Mouse (Mus musculus) CH12.LX (cell line): Measurements from ENCODE around the gene Tmem119. TPM values are rescaled to one million over a fixed set of nuclear protein-coding genes. Genes with fewer than 3 reads are reported as not detected.
A peak's percentile ranks its signal among the peaks of the same experiment; 100 is the strongest.

Experiments
- DNase-seq: peaks from one replicate; pipeline ENCODE4 v3.0.0-alpha.2; 2013; ENCODE audit errors: extremely low read depth
- H3K27ac ChIP-seq: 2 replicates; pipeline ENCODE4 v1.5.1; 2012; ENCODE audit warnings: low read depth, mild to moderate bottlenecking, control low read depth, moderate library complexity; ENCODE audit not compliant: insufficient read depth
- H3K27me3 ChIP-seq: replicated peaks from 2 replicates; pipeline ENCODE3; 2012; ENCODE audit warnings: inconsistent platforms
- H3K36me3 ChIP-seq, 2 experiments: replicated peaks in 1 of 2; 2 replicates each; pipeline versions ENCODE3 to v1.6.1; 2012; ENCODE audit warnings: inconsistent platforms in 1 of 2, low read length in 1 of 2, mild to moderate bottlenecking in 1 of 2, mixed read lengths in 1 of 2, moderate library complexity in 1 of 2; ENCODE audit not compliant: control insufficient read depth in 1 of 2, insufficient read depth in 1 of 2
- H3K4me1 ChIP-seq, 2 experiments: 2 replicates each; pipeline ENCODE4 v1.6.1; 2012; ENCODE audit warnings: inconsistent platforms in 1 of 2, moderate library complexity in 1 of 2; ENCODE audit not compliant: insufficient read depth in 2 of 2, control insufficient read depth in 1 of 2
- H3K4me2 ChIP-seq: 2 replicates; pipeline ENCODE4 v1.6.1; 2012; ENCODE audit warnings: low read depth, mild to moderate bottlenecking, control low read depth; ENCODE audit not compliant: poor library complexity, insufficient read depth, severe bottlenecking
- H3K4me3 ChIP-seq, 3 experiments: fragments of 150-350 bp in 1 of 3; sonication (generic) in 1 of 3; replicated peaks in 1 of 3; 2 replicates each; pipeline versions ENCODE3 to v1.5.1; 2011 to 2012; ENCODE audit warnings: low read depth in 2 of 3, low read length in 2 of 3, mild to moderate bottlenecking in 2 of 3, moderate library complexity in 2 of 3, control low read depth in 1 of 3, improper control_type of control experiment in 1 of 3, inconsistent platforms in 1 of 3, mixed read lengths in 1 of 3; ENCODE audit not compliant: poor library complexity in 1 of 3
- H3K79me2 ChIP-seq: replicated peaks from 2 replicates; pipeline ENCODE4 v1.6.1; 2012; ENCODE audit warnings: mild to moderate bottlenecking, moderate library complexity; ENCODE audit not compliant: control insufficient read depth, poor library complexity, insufficient read depth, severe bottlenecking; ENCODE audit errors: extremely low read depth
- H3K9ac ChIP-seq: 2 replicates; pipeline ENCODE4 v1.6.1; 2012; ENCODE audit warnings: low read depth, mild to moderate bottlenecking, control low read depth, moderate library complexity; ENCODE audit not compliant: insufficient read depth
- H3K9me3 ChIP-seq: replicated peaks from 2 replicates; pipeline ENCODE3; 2012; ENCODE audit warnings: low read length, inconsistent platforms, mixed read lengths
- CHD1 ChIP-seq: IDR thresholded peaks from 2 replicates; pipeline ENCODE4 v1.6.1; 2012; ENCODE audit warnings: low read depth, low read length, improper control_type of control experiment, inconsistent platforms
- CHD2 ChIP-seq: IDR thresholded peaks from 2 replicates; pipeline ENCODE4 v1.6.1; 2011; ENCODE audit warnings: low read length, improper control_type of control experiment
- ELF1 ChIP-seq: IDR thresholded peaks from 2 replicates; pipeline ENCODE4 v1.6.1; 2014; ENCODE audit warnings: low read depth, mild to moderate bottlenecking, inconsistent platforms, low read length, improper control_type of control experiment
- IRF4 ChIP-seq: IDR thresholded peaks from 2 replicates; pipeline ENCODE4 v1.6.1; 2014; ENCODE audit warnings: low read depth, mild to moderate bottlenecking, inconsistent platforms, low read length, improper control_type of control experiment
- KAT2A ChIP-seq: IDR thresholded peaks from 2 replicates; pipeline ENCODE4 v1.6.1; 2012; ENCODE audit warnings: low read length, improper control_type of control experiment, inconsistent platforms; ENCODE audit not compliant: insufficient replicate concordance
- MAX ChIP-seq: IDR thresholded peaks from 2 replicates; pipeline ENCODE4 v1.6.1; 2011; ENCODE audit warnings: low read length, improper control_type of control experiment
- MXI1 ChIP-seq: IDR thresholded peaks from 2 replicates; pipeline ENCODE4 v1.6.1; 2011; ENCODE audit warnings: mild to moderate bottlenecking, low read depth, low read length, improper control_type of control experiment
- NELFE ChIP-seq: IDR thresholded peaks from 2 replicates; pipeline ENCODE4 v1.6.1; 2011; ENCODE audit warnings: low read depth, low read length, improper control_type of control experiment
- POLR2A ChIP-seq: IDR thresholded peaks from 2 replicates; pipeline ENCODE4 v1.6.1; 2011; ENCODE audit warnings: low read depth, mild to moderate bottlenecking, improper control_type of control experiment, low read length
- SMC3 ChIP-seq: IDR thresholded peaks from 2 replicates; pipeline ENCODE4 v1.6.1; 2011; ENCODE audit warnings: low read depth, low read length, improper control_type of control experiment
- TBP ChIP-seq: conservative IDR thresholded peaks from 2 replicates; pipeline ENCODE4 v1.6.1; 2011; ENCODE audit warnings: low read depth, low read length, improper control_type of control experiment
- USF1 ChIP-seq: IDR thresholded peaks from 2 replicates; pipeline ENCODE4 v1.6.1; 2014; ENCODE audit warnings: low read depth, mild to moderate bottlenecking, inconsistent platforms, low read length, improper control_type of control experiment
- ZKSCAN1 ChIP-seq: IDR thresholded peaks from 2 replicates; pipeline ENCODE4 v1.6.1; 2012; ENCODE audit warnings: low read depth, inconsistent platforms, low read length, improper control_type of control experiment, borderline replicate concordance
- dilution Hi-C: fragments of 300-500 bp; cut with MboI; formaldehyde crosslinking; loops from 2 replicates; pipeline ENCODE4 v1.14.3; 2020; ENCODE audit warnings: low sequenced_read_pairs; ENCODE audit not compliant: extremely low pct_unique_long_range_greater_than_20kb, extremely low pct_ligation_motif_present
- in situ Hi-C: fragments of 300-500 bp; cut with MboI; formaldehyde crosslinking; loops from 3 replicates; pipeline ENCODE4 v1.14.3; 2019; ENCODE audit warnings: low sequenced_read_pairs, low pct_ligation_motif_present, low pct_unique_long_range_greater_than_20kb, mixed read lengths
- polyA plus RNA-seq: library from polyadenylated mRNA; unstranded; fragments of >175 nt; gene quantifications from 2 replicates; pipeline ENCODE4 v1.2.1, GENCODE M21; 2012; ENCODE audit warnings: low read depth; ENCODE audit not compliant: insufficient read length
- total RNA-seq, 2 experiments: library from RNA; depleted of rRNA; stranded (reverse); fragments of 300-350 nt in 1 of 2; fragments of >200 nt in 1 of 2; gene quantifications; 2 replicates each; pipeline ENCODE4 v1.2.3; 2012 to 2014

Gene Tmem119
- total and polyA plus RNA-seq, 3 experiments: 0.30 to 1.5 (median 1.0) TPM

DNA sequence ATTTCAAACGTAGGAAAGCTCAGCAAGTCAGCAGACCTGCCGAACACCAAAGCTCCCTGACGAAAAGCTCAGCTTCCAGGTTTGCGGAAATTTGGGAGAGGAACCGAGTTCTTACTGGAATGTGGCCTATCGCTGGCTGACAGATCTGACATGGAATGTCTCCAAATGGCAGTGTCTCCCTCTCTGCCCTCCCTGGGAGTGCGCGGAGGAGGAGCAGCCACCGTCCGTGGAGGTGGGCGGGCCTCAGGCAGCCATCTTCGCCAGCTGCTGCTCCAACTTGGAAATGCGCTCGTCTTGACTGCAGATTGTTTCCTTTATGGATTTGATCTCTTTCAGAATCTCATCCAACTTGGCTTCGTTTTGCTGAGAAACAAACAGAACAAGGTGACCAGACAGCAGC, 43.8 kb upstream of the Tmem119 start:
- dilution Hi-C loops: no loop called here
- in situ Hi-C loops: no loop called here
- Histone ChIP-seq H3K27me3 (no peaks in the 10 kb centered on the region), H3K9ac (no peak overlapping the region), H3K4me2 (no peak overlapping the region), H3K4me1 (peaks cover 9 to 39% of the 10 kb centered on the region in 2 experiments), H3K36me3 (peaks cover 47 to 86% of the 10 kb centered on the region in 2 experiments), H3K4me3 (no peak overlapping the region), H3K27ac (no peak overlapping the region), H3K9me3 (no peaks in the 10 kb centered on the region), H3K79me2 (no peaks in the 10 kb centered on the region)
- no peak for DNase-seq
- TF ChIP-seq MXI1 (no peak), POLR2A (no peak), MAX (no peak), TBP (no peak)
- TF ChIP-seq, all 38 proteins: peak for 0

DNA sequence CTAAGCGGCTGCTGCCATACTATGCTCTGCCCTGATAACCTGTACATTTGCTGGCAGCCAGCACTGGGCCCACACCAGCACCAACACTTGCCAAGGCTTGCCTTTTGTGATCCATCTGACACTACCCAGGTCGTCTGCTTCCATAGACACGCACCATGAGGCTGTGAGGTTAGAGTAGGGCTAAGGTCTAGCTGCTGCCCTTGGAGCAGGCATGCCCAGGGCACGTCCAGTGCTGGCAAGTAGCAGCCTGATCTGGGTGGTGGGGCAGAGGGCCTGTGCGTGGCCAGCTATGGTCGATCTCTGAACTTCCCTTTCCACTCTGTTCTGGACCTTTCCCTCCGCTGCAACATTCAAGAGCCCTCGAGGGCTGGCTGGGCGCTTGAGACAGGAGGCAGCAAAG, 42.6 kb upstream of the Tmem119 start:
- no peak for DNase-seq
- Histone ChIP-seq H3K79me2 (no peaks in the 10 kb centered on the region), H3K4me3 (no peak overlapping the region), H3K9ac (no peak overlapping the region), H3K36me3 (peaks cover 41 to 80% of the 10 kb centered on the region in 2 experiments), H3K4me2 (no peak overlapping the region), H3K27me3 (no peaks in the 10 kb centered on the region), H3K4me1 (peaks cover 9 to 43% of the 10 kb centered on the region in 2 experiments), H3K27ac (peak overlapping the region; percentile 37), H3K9me3 (no peaks in the 10 kb centered on the region)
- in situ Hi-C loops: no loop called here
- TF ChIP-seq ELF1: no peak
- no peak for TF ChIP-seq KAT2A
- TF ChIP-seq CHD2: no peak
- TF ChIP-seq ZKSCAN1: no peak
- dilution Hi-C loops: no loop called here

DNA sequence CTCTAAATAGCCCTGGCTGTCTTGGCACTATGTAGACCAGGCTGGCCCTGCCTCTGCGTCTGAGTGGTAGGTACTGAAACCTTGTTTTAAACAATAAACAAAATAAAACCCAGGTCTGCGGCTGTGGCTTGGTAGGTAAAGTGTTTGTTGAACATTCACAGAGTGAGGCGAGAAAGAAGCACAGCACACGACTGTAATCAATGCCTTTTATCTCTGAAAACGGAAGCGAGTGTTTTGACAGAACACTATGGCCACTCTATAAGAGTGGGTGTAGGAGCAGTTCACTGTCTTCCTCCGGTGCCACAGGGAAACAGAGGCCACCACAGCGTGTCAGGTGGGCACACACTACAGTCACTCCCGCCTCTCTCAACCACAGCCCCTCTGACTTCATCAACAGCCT, 41.9 kb upstream of the Tmem119 start:
- Histone ChIP-seq H3K4me2 (no peak overlapping the region), H3K4me3 (no peak overlapping the region), H3K4me1 (peaks cover 9 to 46% of the 10 kb centered on the region in 2 experiments), H3K36me3 (peaks cover 34 to 73% of the 10 kb centered on the region in 2 experiments), H3K9me3 (no peaks in the 10 kb centered on the region), H3K27me3 (no peaks in the 10 kb centered on the region), H3K79me2 (no peaks in the 10 kb centered on the region), H3K9ac (no peak overlapping the region), H3K27ac (no peak overlapping the region)
- in situ Hi-C loops: no loop called here
- no peak for TF ChIP-seq USF1
- no peak for TF ChIP-seq CHD1
- TF ChIP-seq IRF4: no peak
- no peak for TF ChIP-seq SMC3
- TF ChIP-seq TBP: no peak
- TF ChIP-seq NELFE: no peak
- dilution Hi-C loops: no loop called here
- no peak for DNase-seq
